Mouse (Mus musculus): ENCODE data around the gene Ryr2.
"Not testable (repeated sequence)": the region's sequence is repeated elsewhere in the genome, so short reads cannot be mapped to it uniquely, and the experiment has no call there.

Ryr2 gene

GRCm38 (mm10) chr13:11882359-11882758 is 224.4 kb downstream of the Ryr2 start:
- no peak for DNase-seq (ENCODE audit: low read depth, low spot score)

GRCm38 (mm10) chr13:11880503-11881227 is 226.1 kb downstream of the Ryr2 start:
- no peak for DNase-seq (ENCODE audit: low read depth, low spot score)

- no peak for DNase-seq (ENCODE audit: low read depth, low spot score)
Measured at GRCm38 (mm10) chr13:11879037-11879436, 227.7 kb downstream of the Ryr2 start.

- DNase-seq (ENCODE audit: low read depth, low spot score): no peak
Measured at GRCm38 (mm10) chr13:11874852-11875251, 231.9 kb downstream of the Ryr2 start.

- DNase-seq (ENCODE audit: low read depth, low spot score): no peak
Measured at GRCm38 (mm10) chr13:11869971-11870370, 236.8 kb downstream of the Ryr2 start.

GRCm38 (mm10) chr13:11869486-11869885 is 237.3 kb downstream of the Ryr2 start:
- DNase-seq (ENCODE audit: low read depth, low spot score): no peak

GRCm38 (mm10) chr13:11868979-11869378 is 237.8 kb downstream of the Ryr2 start:
- DNase-seq (ENCODE audit: low read depth, low spot score): no peak

GRCm38 (mm10) chr13:11868056-11868455 is 238.7 kb downstream of the Ryr2 start:
- DNase-seq (ENCODE audit: low read depth, low spot score): no peak

- DNase-seq (ENCODE audit: low read depth, low spot score): no peak
Measured at GRCm38 (mm10) chr13:11865261-11865660, 241.5 kb downstream of the Ryr2 start.

GRCm38 (mm10) chr13:11851691-11852090 is 255.1 kb downstream of the Ryr2 start:
- no peak for DNase-seq (ENCODE audit: low read depth, low spot score)

- DNase-seq (ENCODE audit: low read depth, low spot score): no peak
Measured at GRCm38 (mm10) chr13:11843889-11844288, 262.9 kb downstream of the Ryr2 start.

- DNase-seq (ENCODE audit: low read depth, low spot score): no peak
Measured at GRCm38 (mm10) chr13:11837870-11838269, 268.9 kb downstream of the Ryr2 start.

GRCm38 (mm10) chr13:11837152-11837551 is 269.6 kb downstream of the Ryr2 start:
- no peak for DNase-seq (ENCODE audit: low read depth, low spot score)

GRCm38 (mm10) chr13:11836304-11837078 is 270.3 kb downstream of the Ryr2 start:
- DNase-seq (ENCODE audit: low read depth, low spot score): no peak

GRCm38 (mm10) chr13:11831210-11831609 is 275.5 kb downstream of the Ryr2 start:
- DNase-seq (ENCODE audit: low read depth, low spot score): no peak

- DNase-seq (ENCODE audit: low read depth, low spot score): peak; percentile 6
Measured at GRCm38 (mm10) chr13:11825563-11826226, 281.1 kb downstream of the Ryr2 start.

GRCm38 (mm10) chr13:11818723-11819122 is 288.0 kb downstream of the Ryr2 start:
- DNase-seq (ENCODE audit: low read depth, low spot score): no peak

GRCm38 (mm10) chr13:11809365-11809764 is 297.4 kb downstream of the Ryr2 start:
- not testable (repeated sequence) for DNase-seq (ENCODE audit: low read depth, low spot score)

- DNase-seq (ENCODE audit: low read depth, low spot score): no peak
Measured at GRCm38 (mm10) chr13:11792536-11792935, 314.2 kb downstream of the Ryr2 start.

GRCm38 (mm10) chr13:11790536-11790935 is 316.2 kb downstream of the Ryr2 start:
- no peak for DNase-seq (ENCODE audit: low read depth, low spot score)

- no peak for DNase-seq (ENCODE audit: low read depth, low spot score)
Measured at GRCm38 (mm10) chr13:11782411-11783155, 324.2 kb downstream of the Ryr2 start.

GRCm38 (mm10) chr13:11781065-11781464 is 325.7 kb downstream of the Ryr2 start:
- no peak for DNase-seq (ENCODE audit: low read depth, low spot score)

Data from A20 (cell line).